Mouse (Mus musculus) liver, postnatal 0 days (tissue): ENCODE data around the gene Mlycd.

Experiments used
- CTCF ChIP-seq: sonication (generic); IDR thresholded peaks from 2 replicates; pipeline ENCODE4 v1.5.1; 2016; ENCODE audit warnings: antibody characterized with exemption, low read depth
- EP300 ChIP-seq: IDR thresholded peaks from 2 replicates; pipeline ENCODE4 v1.6.1; 2016; ENCODE audit warnings: antibody characterized with exemption, low read depth, mild to moderate bottlenecking

GRCm38 (mm10) chr8:119432372-119432771 lies 37.7 kb downstream of the Mlycd start:
- TF ChIP-seq EP300, result peak; percentile 82
- no peak for TF ChIP-seq CTCF
